ENCODE assay signal across 13 mouse cellular contexts in the genomic region with DNA sequence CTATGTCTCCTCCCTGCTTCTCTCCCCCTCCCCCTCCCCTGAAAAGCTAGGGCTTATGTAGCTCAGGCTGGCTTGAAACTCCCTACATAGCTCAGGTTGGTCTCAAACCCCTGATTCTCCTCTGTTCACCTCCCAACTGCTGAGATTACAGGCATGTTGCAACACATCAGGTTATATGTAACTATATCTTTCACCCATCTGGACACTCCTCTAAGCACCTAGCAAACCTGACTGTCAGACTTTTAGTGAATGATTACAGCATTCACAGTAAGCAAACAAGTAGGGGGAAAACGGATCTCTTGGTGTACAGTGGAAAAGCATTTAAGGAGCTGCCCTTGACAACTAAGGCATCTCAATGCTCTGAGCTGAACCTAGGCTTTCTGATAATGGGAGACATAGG.
"Had no signal": no experiment of that assay in that cellular context is flagged by ENCODE, and none has a peak within 500 bp of the region (broad histone marks: within the 10 kb centered on the region; RNA-seq: fewer than 3 reads in every experiment).

No protein-coding gene starts in this region.

- DNase-seq: kidney, adult 8-10 months; kidney, postnatal 10 days; left cerebral cortex, postnatal 4 days; lung, adult 18-20 months; retina, postnatal 1 day; right cerebral cortex, postnatal 4 days; spleen, adult 18-20 months; thymus, postnatal 36 days had no signal

- H3K27ac ChIP-seq: hindbrain, embryonic 13.5 days; hindbrain, postnatal 0 days; intestine, embryonic 15.5 days; limb, embryonic 13.5 days; midbrain, embryonic 13.5 days had no signal

- H3K4me1 ChIP-seq: intestine, embryonic 15.5 days had no signal

- H3K9me3 ChIP-seq: hindbrain, embryonic 13.5 days; intestine, embryonic 15.5 days; limb, embryonic 13.5 days; midbrain, embryonic 13.5 days had no signal

- H3K9ac ChIP-seq: hindbrain, embryonic 13.5 days; intestine, embryonic 15.5 days; limb, embryonic 13.5 days; midbrain, embryonic 13.5 days had no signal

- ATAC-seq: intestine, embryonic 15.5 days had no signal

- H3K36me3 ChIP-seq: hindbrain, embryonic 13.5 days; intestine, embryonic 15.5 days; limb, embryonic 13.5 days; midbrain, embryonic 13.5 days had no signal

- H3K27me3 ChIP-seq: intestine, embryonic 15.5 days; limb, embryonic 13.5 days had no signal

- H3K4me2 ChIP-seq: hindbrain, embryonic 13.5 days; intestine, embryonic 15.5 days; limb, embryonic 13.5 days; midbrain, embryonic 13.5 days had no signal

- H3K4me3 ChIP-seq: hindbrain, embryonic 13.5 days; intestine, embryonic 15.5 days; limb, embryonic 13.5 days; midbrain, embryonic 13.5 days had no signal
